Mouse (Mus musculus) MEL (cell line): ENCODE measurements around the gene Rgs6. TPM values are rescaled to one million over a fixed set of nuclear protein-coding genes. Genes with fewer than 3 reads are reported as not detected.

Experiments used
- DNase-seq: peaks from one replicate; pipeline ENCODE4 v3.0.0; 2011; ENCODE audit warnings: low read depth, low spot score
- H3K27ac ChIP-seq: 2 replicates; pipeline ENCODE4 v1.5.1; 2012; ENCODE audit warnings: low read depth, mild to moderate bottlenecking, control low read depth, low read length, moderate library complexity; ENCODE audit not compliant: control insufficient read depth
- H3K27me3 ChIP-seq, 2 experiments: fragments of 150-350 bp in 1 of 2; sonication (generic) in 1 of 2; 2 replicates each; pipeline ENCODE4 v1.6.1; 2012; ENCODE audit warnings: low read length in 2 of 2, mild to moderate bottlenecking in 2 of 2, improper control_type of control experiment in 1 of 2, moderate library complexity in 1 of 2; ENCODE audit not compliant: insufficient read depth in 2 of 2, control insufficient read depth in 1 of 2
- H3K36me3 ChIP-seq, 2 experiments: 2 replicates each; pipeline ENCODE4 v1.6.1; 2012 to 2014; ENCODE audit warnings: low read length in 2 of 2, improper control_type of control experiment in 1 of 2, inconsistent platforms in 1 of 2, mild to moderate bottlenecking in 1 of 2; ENCODE audit not compliant: insufficient read depth in 2 of 2, control insufficient read depth in 1 of 2
- H3K4me1 ChIP-seq, 2 experiments: fragments of 150-350 bp in 1 of 2; sonication (generic) in 1 of 2; 2 replicates each; pipeline ENCODE4 v1.6.1; 2012; ENCODE audit warnings: low read length in 2 of 2, improper control_type of control experiment in 1 of 2, mild to moderate bottlenecking in 1 of 2; ENCODE audit not compliant: insufficient read depth in 2 of 2, control insufficient read depth in 1 of 2
- H3K4me3 ChIP-seq, 2 experiments: fragments of 150-350 bp in 1 of 2; sonication (generic) in 1 of 2; 2 replicates each; pipeline ENCODE4 v1.5.1; 2012; ENCODE audit warnings: low read depth in 2 of 2, low read length in 2 of 2, mild to moderate bottlenecking in 2 of 2, moderate library complexity in 2 of 2, control low read depth in 1 of 2, improper control_type of control experiment in 1 of 2; ENCODE audit not compliant: control insufficient read depth in 1 of 2, insufficient read depth in 1 of 2
- H3K79me2 ChIP-seq: 2 replicates; pipeline ENCODE4 v1.6.1; 2012; ENCODE audit warnings: mild to moderate bottlenecking, low read length, moderate library complexity; ENCODE audit not compliant: control insufficient read depth, poor library complexity, insufficient read depth
- H3K9ac ChIP-seq: 2 replicates; pipeline ENCODE4 v1.6.1; 2012; ENCODE audit warnings: low read depth, mild to moderate bottlenecking, control low read depth, low read length, moderate library complexity; ENCODE audit not compliant: control insufficient read depth, poor library complexity, severe bottlenecking
- H3K9me3 ChIP-seq: fragments of 150-350 bp; sonication (generic); replicated peaks from 2 replicates; pipeline ENCODE4 v1.6.1; 2012; ENCODE audit warnings: mild to moderate bottlenecking, low read length, improper control_type of control experiment, moderate library complexity; ENCODE audit not compliant: insufficient read depth
- CHD1 ChIP-seq: IDR thresholded peaks from 2 replicates; pipeline ENCODE4 v1.6.1; 2012; ENCODE audit warnings: low read depth, mild to moderate bottlenecking, inconsistent platforms, low read length, improper control_type of control experiment
- CHD2 ChIP-seq: IDR thresholded peaks from 2 replicates; pipeline ENCODE4 v1.6.1; 2011; ENCODE audit warnings: low read length, improper control_type of control experiment
- E2F4 ChIP-seq: IDR thresholded peaks from 2 replicates; pipeline ENCODE4 v1.6.1; 2011; ENCODE audit warnings: low read depth, low read length, improper control_type of control experiment, borderline replicate concordance
- ETS1 ChIP-seq: IDR thresholded peaks from 2 replicates; pipeline ENCODE4 v1.6.1; 2012; ENCODE audit warnings: low read depth, mild to moderate bottlenecking, inconsistent platforms, low read length, improper control_type of control experiment, moderate library complexity
- GABPA ChIP-seq: IDR thresholded peaks from 2 replicates; pipeline ENCODE4 v1.6.1; 2012; ENCODE audit warnings: low read depth, mild to moderate bottlenecking, inconsistent platforms, low read length, improper control_type of control experiment, moderate library complexity
- JUND ChIP-seq: IDR thresholded peaks from 2 replicates; pipeline ENCODE4 v1.6.1; 2011; ENCODE audit warnings: low read depth, mild to moderate bottlenecking, improper control_type of control experiment, low read length
- KAT2A ChIP-seq: conservative IDR thresholded peaks from 2 replicates; pipeline ENCODE4 v1.6.1; 2012; ENCODE audit warnings: low read depth, low read length, improper control_type of control experiment, inconsistent platforms
- MAX ChIP-seq: IDR thresholded peaks from 2 replicates; pipeline ENCODE4 v1.6.1; 2011; ENCODE audit warnings: low read length, improper control_type of control experiment
- MAZ ChIP-seq: IDR thresholded peaks from 2 replicates; pipeline ENCODE4 v1.6.1; 2012; ENCODE audit warnings: low read depth, mild to moderate bottlenecking, inconsistent platforms, low read length, improper control_type of control experiment
- MXI1 ChIP-seq: IDR thresholded peaks from 2 replicates; pipeline ENCODE4 v1.6.1; 2011; ENCODE audit warnings: mild to moderate bottlenecking, low read depth, low read length, improper control_type of control experiment
- MYB ChIP-seq: IDR thresholded peaks from 2 replicates; pipeline ENCODE4 v1.6.1; 2011; ENCODE audit warnings: mild to moderate bottlenecking, low read depth, low read length, improper control_type of control experiment
- NELFE ChIP-seq: IDR thresholded peaks from 2 replicates; pipeline ENCODE4 v1.6.1; 2011; ENCODE audit warnings: low read depth, low read length, improper control_type of control experiment
- NRF1 ChIP-seq: IDR thresholded peaks from 2 replicates; pipeline ENCODE4 v1.6.1; 2014; ENCODE audit warnings: low read depth, mild to moderate bottlenecking, inconsistent platforms, low read length, improper control_type of control experiment, moderate library complexity; ENCODE audit not compliant: poor library complexity, insufficient read depth, severe bottlenecking
- POLR2A ChIP-seq, 2 experiments: IDR thresholded peaks; 2 replicates each; pipeline ENCODE4 v1.6.1; 2011 to 2012; ENCODE audit warnings: low read length in 2 of 2, mild to moderate bottlenecking in 2 of 2, control low read depth in 1 of 2, improper control_type of control experiment in 1 of 2, low read depth in 1 of 2, moderate library complexity in 1 of 2; ENCODE audit not compliant: control insufficient read depth in 1 of 2, insufficient read depth in 1 of 2, poor library complexity in 1 of 2
- POLR2AphosphoS2 ChIP-seq: IDR thresholded peaks from 2 replicates; pipeline ENCODE4 v1.6.1; 2011; ENCODE audit warnings: low read length, improper control_type of control experiment
- POLR2AphosphoS5 ChIP-seq: IDR thresholded peaks from 2 replicates; pipeline ENCODE4 v1.6.1; 2012; ENCODE audit warnings: low read depth, borderline replicate concordance, mild to moderate bottlenecking, inconsistent platforms, low read length, moderate library complexity, mixed read lengths
- SIN3A ChIP-seq: IDR thresholded peaks from 2 replicates; pipeline ENCODE4 v1.6.1; 2012; ENCODE audit warnings: low read length, improper control_type of control experiment, inconsistent platforms
- TAL1 ChIP-seq: IDR thresholded peaks from 2 replicates; pipeline ENCODE4 v1.6.1; 2012; ENCODE audit warnings: mild to moderate bottlenecking, inconsistent platforms, low read length, moderate library complexity, mixed read lengths
- TBP ChIP-seq: IDR thresholded peaks from 2 replicates; pipeline ENCODE4 v1.8.0; 2011; ENCODE audit warnings: low read depth, low read length, improper control_type of control experiment
- TCF12 ChIP-seq: IDR thresholded peaks from 2 replicates; pipeline ENCODE4 v1.6.1; 2014; ENCODE audit warnings: low read depth, mild to moderate bottlenecking, inconsistent platforms, low read length, improper control_type of control experiment, moderate library complexity
- UBTF ChIP-seq: IDR thresholded peaks from 2 replicates; pipeline ENCODE4 v1.6.1; 2012; ENCODE audit warnings: low read depth, mild to moderate bottlenecking, inconsistent platforms, low read length, improper control_type of control experiment, moderate library complexity, borderline replicate concordance; ENCODE audit not compliant: insufficient read depth
- USF2 ChIP-seq, 2 experiments: IDR thresholded peaks; 2 replicates each; pipeline ENCODE4 v1.6.1; 2011 to 2012; ENCODE audit warnings: improper control_type of control experiment in 2 of 2, low read length in 2 of 2, borderline replicate concordance in 1 of 2, inconsistent platforms in 1 of 2, low read depth in 1 of 2, mild to moderate bottlenecking in 1 of 2; ENCODE audit not compliant: insufficient read depth in 1 of 2
- ZC3H11A ChIP-seq: IDR thresholded peaks from 2 replicates; pipeline ENCODE4 v1.6.1; 2012; ENCODE audit warnings: low read depth, mild to moderate bottlenecking, inconsistent platforms, low read length, improper control_type of control experiment
- ZKSCAN1 ChIP-seq: IDR thresholded peaks from 2 replicates; pipeline ENCODE4 v1.6.1; 2012; ENCODE audit warnings: low read depth, mild to moderate bottlenecking, inconsistent platforms, low read length, improper control_type of control experiment, moderate library complexity
- ZMIZ1 ChIP-seq: IDR thresholded peaks from 2 replicates; pipeline ENCODE4 v1.6.1; 2012; ENCODE audit warnings: low read depth, mild to moderate bottlenecking, inconsistent platforms, low read length, improper control_type of control experiment, moderate library complexity
- polyA plus RNA-seq, 2 experiments: library from polyadenylated mRNA; stranded (reverse) in 1 of 2; unstranded in 1 of 2; fragments of >175 nt in 1 of 2; fragments of >200 nt in 1 of 2; gene quantifications; 2 replicates each; pipeline versions ENCODE4 v1.2.1 to v1.2.4; 2012; ENCODE audit warnings: low replicate concordance in 2 of 2, low read depth in 1 of 2; ENCODE audit not compliant: insufficient read length in 2 of 2, insufficient read depth in 1 of 2, missing spikeins in 1 of 2
- total RNA-seq: library from RNA; depleted of rRNA; stranded (reverse); fragments of 300-350 nt; gene quantifications from 2 replicates; pipeline ENCODE4 v1.2.3, GENCODE M21; 2012

Gene Rgs6
- total and polyA plus RNA-seq, 3 experiments, result not detected

GRCm38 (mm10) chr12:82751846-82752245 lies 163.8 kb downstream of the Rgs6 start:
- DNase-seq, result no peak
- no peaks in the 10 kb centered on the region for H3K9me3 ChIP-seq
- no peak overlapping the region for H3K4me3 ChIP-seq
- peaks cover 3 to 7% of the 10 kb centered on the region in 2 experiments; a peak in 3 of 4 replicates for H3K4me1 ChIP-seq
- TF ChIP-seq MYB, result no peak
- TF ChIP-seq TCF12, result no peak
- TF ChIP-seq TAL1, result no peak
- TF ChIP-seq MAZ, result no peak
- no peak for TF ChIP-seq JUND
- no peak for TF ChIP-seq TBP
- no peak for TF ChIP-seq POLR2A (IDR thresholded peaks at IDR 0.05; ENCODE audit: control insufficient read depth in 1 of 2, insufficient read depth in 1 of 2, low read depth in 1 of 2, low read length in 2 of 2, poor library complexity in 1 of 2)
- no peak for TF ChIP-seq NELFE
- TF ChIP-seq MXI1, result no peak
- no peak for TF ChIP-seq ZMIZ1
- no peak for TF ChIP-seq POLR2AphosphoS5
- TF ChIP-seq CHD1, result no peak
- TF ChIP-seq ETS1, result no peak
- no peak for TF ChIP-seq NRF1
- TF ChIP-seq KAT2A, result no peak
- TF ChIP-seq E2F4, result no peak
- TF ChIP-seq SIN3A, result no peak
- TF ChIP-seq POLR2AphosphoS2, result no peak
- no peak for TF ChIP-seq ZKSCAN1
- no peak for TF ChIP-seq CHD2
- TF ChIP-seq, all 39 proteins: peak for 0
- no peak overlapping the region for H3K27ac ChIP-seq
- no peaks in the 10 kb centered on the region for H3K79me2 ChIP-seq
- no peaks in the 10 kb centered on the region; a peak in 1 of 4 replicates for H3K27me3 ChIP-seq
- H3K9ac ChIP-seq, result no peak overlapping the region
- peaks cover 0 to 1% of the 10 kb centered on the region in 2 experiments; a peak in 1 of 4 replicates for H3K36me3 ChIP-seq

- no peak overlapping the region for H3K9ac ChIP-seq
- TF ChIP-seq JUND, result no peak
- no peak for TF ChIP-seq UBTF
- no peak for TF ChIP-seq USF2 (IDR thresholded peaks at IDR 0.05; ENCODE audit: borderline replicate concordance in 1 of 2, insufficient read depth in 1 of 2, low read depth in 1 of 2, low read length in 2 of 2)
- no peak for TF ChIP-seq GABPA
- no peak for TF ChIP-seq CHD1
- no peak for TF ChIP-seq ZC3H11A
- TF ChIP-seq MAX, result no peak
Measured at GRCm38 (mm10) chr12:82754501-82754900, 166.4 kb downstream of the Rgs6 start.

More at GRCm38 (mm10) chr12:82754501-82754900, 166.4 kb downstream of the Rgs6 start:
- H3K4me1 ChIP-seq, result peaks cover 0 to 2% of the 10 kb centered on the region in 2 experiments; a peak in 2 of 4 replicates
- DNase-seq, result no peak
- no peaks in the 10 kb centered on the region for H3K79me2 ChIP-seq
- H3K36me3 ChIP-seq, result no peaks in the 10 kb centered on the region
- H3K9me3 ChIP-seq, result no peaks in the 10 kb centered on the region
- H3K4me3 ChIP-seq, result no peak overlapping the region
- no peaks in the 10 kb centered on the region; a peak in 1 of 4 replicates for H3K27me3 ChIP-seq
- H3K27ac ChIP-seq, result no peak overlapping the region
